Mouse (Mus musculus): ENCODE measurements at regions not wholly inside any gene's neighbourhood (a gene's known extent, or its start where the extent isn't known, plus 50 kb on each side); places are given as distances from the start of the nearest gene placed in this dataset.

DNA sequence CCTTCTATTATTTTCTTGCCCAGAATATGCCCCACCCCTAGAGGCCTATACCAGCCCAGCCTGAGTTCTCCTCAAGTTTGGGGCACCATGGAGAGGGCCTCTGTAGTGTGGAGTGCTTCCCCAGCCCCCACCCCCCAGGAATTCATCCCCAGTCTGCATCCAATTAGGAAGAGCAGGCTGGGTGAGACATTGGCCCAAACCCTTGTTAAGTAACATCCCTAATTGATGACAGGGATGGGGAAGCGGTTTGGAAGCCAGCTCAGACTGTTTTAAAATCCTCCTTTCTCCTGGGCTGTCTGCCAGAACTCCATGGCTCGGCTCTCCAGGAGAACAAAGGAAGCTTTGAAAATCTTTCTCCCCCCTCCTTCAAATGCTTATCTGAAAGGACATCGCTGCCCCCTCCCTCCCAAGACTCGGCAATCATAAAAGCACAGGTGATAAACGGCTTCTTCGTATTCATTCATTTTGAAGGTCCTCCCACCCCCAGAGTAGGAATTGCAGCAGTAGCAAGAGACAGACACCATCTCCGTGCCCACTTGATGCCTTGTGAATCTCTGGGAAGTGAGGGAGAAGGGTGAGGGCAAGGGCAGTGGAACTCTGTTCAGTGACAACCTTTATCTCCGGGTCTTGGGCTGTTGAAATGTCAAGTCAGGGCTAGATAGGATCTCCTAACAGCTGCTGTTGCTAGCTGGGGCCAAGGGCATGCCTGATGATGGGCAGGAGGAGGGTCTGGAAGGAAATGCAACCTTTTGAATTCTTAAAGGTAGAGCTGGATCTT is 280.3 kb upstream of the 4931429L15Rik start:
- H3K4me3 ChIP-seq (replicated peaks) = no peak overlapping the region
- H3K36me3 ChIP-seq (replicated peaks) = no peaks in the 10 kb centered on the region
- peaks cover 32% of the 10 kb centered on the region for H3K4me1 ChIP-seq
- ATAC-seq (ENCODE audit: low FRiP score) = peak; percentile 82; the same call in 1 of the 2 replicates
- H3K27ac ChIP-seq = peak overlapping the region; percentile 69
- no peaks in the 10 kb centered on the region for H3K9me3 ChIP-seq
- H3K9ac ChIP-seq = no peak overlapping the region
- no peaks in the 10 kb centered on the region for H3K27me3 ChIP-seq
- WGBS = 31% methylated on average over 8 of the region's 8 CpGs
- H3K4me2 ChIP-seq = no peak overlapping the region

DNA sequence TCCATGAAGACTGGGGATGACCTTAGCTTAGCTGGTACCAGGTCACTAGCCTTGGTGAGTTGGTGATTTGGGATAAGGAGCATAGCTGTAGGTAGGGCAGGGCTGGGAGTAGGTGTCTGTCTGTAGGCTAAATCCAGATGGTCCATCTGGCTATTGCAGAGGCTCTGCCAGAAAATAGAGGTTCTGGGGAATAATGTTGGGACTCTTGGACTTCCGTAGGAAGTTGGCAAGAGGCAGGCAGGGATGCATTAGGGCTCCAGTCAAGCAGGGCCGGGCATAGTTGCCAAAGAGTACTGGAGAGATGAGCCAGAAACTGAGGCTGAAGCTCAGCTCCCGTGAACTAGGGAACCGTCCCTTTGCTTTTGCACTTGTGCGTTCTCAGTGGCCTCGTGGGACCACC is 278.7 kb upstream of the 4931429L15Rik start:
- no peak for ATAC-seq (ENCODE audit: low FRiP score)
- 92% methylated on average over 6 of the region's 6 CpGs for WGBS
- Histone ChIP-seq H3K9me3 (no peaks in the 10 kb centered on the region), H3K36me3 (replicated peaks) (no peaks in the 10 kb centered on the region), H3K4me3 (replicated peaks) (no peak overlapping the region), H3K4me2 (no peak overlapping the region), H3K27ac (no peak overlapping the region), H3K27me3 (no peaks in the 10 kb centered on the region), H3K4me1 (peaks cover 31% of the 10 kb centered on the region), H3K9ac (no peak overlapping the region)

GRCm38 (mm10) chr9:46593444-46593843 is 273.7 kb upstream of the 4931429L15Rik start:
- H3K27ac ChIP-seq = no peak overlapping the region
- WGBS = 82% methylated on average over 6 of the region's 6 CpGs
- no peaks in the 10 kb centered on the region for H3K36me3 ChIP-seq (replicated peaks)
- H3K9me3 ChIP-seq = no peaks in the 10 kb centered on the region
- no peak overlapping the region for H3K4me3 ChIP-seq (replicated peaks)
- no peak overlapping the region for H3K9ac ChIP-seq
- ATAC-seq (ENCODE audit: low FRiP score) = no peak
- H3K27me3 ChIP-seq = no peaks in the 10 kb centered on the region
- H3K4me1 ChIP-seq = no peaks in the 10 kb centered on the region
- H3K4me2 ChIP-seq = no peak overlapping the region

GRCm38 (mm10) chr9:46592908-46593307 is 273.1 kb upstream of the 4931429L15Rik start:
- Histone ChIP-seq H3K27ac (no peak overlapping the region), H3K4me1 (no peaks in the 10 kb centered on the region), H3K36me3 (replicated peaks) (no peaks in the 10 kb centered on the region), H3K4me2 (no peak overlapping the region), H3K9me3 (no peaks in the 10 kb centered on the region), H3K9ac (no peak overlapping the region), H3K27me3 (no peaks in the 10 kb centered on the region), H3K4me3 (replicated peaks) (no peak overlapping the region)
- no peak for ATAC-seq (ENCODE audit: low FRiP score)
- 89% methylated on average over 7 of the region's 7 CpGs for WGBS

- Histone ChIP-seq H3K9me3 (no peaks in the 10 kb centered on the region), H3K9ac (no peak overlapping the region), H3K27me3 (no peaks in the 10 kb centered on the region), H3K4me1 (peaks cover 5% of the 10 kb centered on the region), H3K27ac (no peak overlapping the region), H3K4me3 (replicated peaks) (no peak overlapping the region), H3K4me2 (no peak overlapping the region), H3K36me3 (replicated peaks) (no peaks in the 10 kb centered on the region)
- 80% methylated on average over 8 of the region's 8 CpGs for WGBS
- no peak for ATAC-seq (ENCODE audit: low FRiP score)
Observed at GRCm38 (mm10) chr9:46586818-46587217, 267.0 kb upstream of the 4931429L15Rik start.

- Histone ChIP-seq H3K36me3 (replicated peaks) (no peaks in the 10 kb centered on the region), H3K27me3 (no peaks in the 10 kb centered on the region), H3K4me2 (no peak overlapping the region), H3K4me1 (peaks cover 5% of the 10 kb centered on the region), H3K9ac (no peak overlapping the region), H3K9me3 (no peaks in the 10 kb centered on the region), H3K27ac (no peak overlapping the region), H3K4me3 (replicated peaks) (no peak overlapping the region)
- no peak for ATAC-seq (ENCODE audit: low FRiP score)
- WGBS = 4% methylated on average over 4 of the region's 4 CpGs
Observed at GRCm38 (mm10) chr9:46581844-46582243, 262.1 kb upstream of the 4931429L15Rik start.

GRCm38 (mm10) chr9:46562301-46562700 is 242.5 kb upstream of the 4931429L15Rik start:
- Histone ChIP-seq H3K27me3 (no peaks in the 10 kb centered on the region), H3K27ac (no peak overlapping the region), H3K4me1 (no peaks in the 10 kb centered on the region), H3K4me2 (no peak overlapping the region), H3K4me3 (replicated peaks) (no peak overlapping the region), H3K9me3 (no peaks in the 10 kb centered on the region), H3K9ac (no peak overlapping the region), H3K36me3 (replicated peaks) (no peaks in the 10 kb centered on the region)
- WGBS = 92% methylated on average over 4 of the region's 4 CpGs
- ATAC-seq (ENCODE audit: low FRiP score) = no peak

DNA sequence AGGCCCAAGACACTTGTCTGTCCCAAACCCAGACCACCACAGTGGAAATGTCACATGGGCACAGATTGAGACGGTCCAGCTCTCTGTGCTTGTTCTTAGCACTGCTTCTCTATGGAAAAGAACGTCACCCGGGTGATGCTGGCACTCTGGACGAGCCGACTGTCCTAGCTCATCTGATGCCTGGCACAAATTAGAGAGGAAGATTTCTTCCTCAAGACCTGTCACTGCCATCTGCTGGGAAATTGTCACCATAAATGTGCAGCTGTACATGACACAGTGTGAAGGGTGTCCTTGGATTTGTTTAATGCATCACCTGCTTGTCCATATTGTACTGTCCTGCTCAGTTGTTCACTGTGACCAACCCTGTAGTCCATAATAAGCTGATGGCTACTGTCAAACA is 238.7 kb upstream of the 4931429L15Rik start:
- WGBS = 94% methylated on average over 5 of the region's 5 CpGs

DNA sequence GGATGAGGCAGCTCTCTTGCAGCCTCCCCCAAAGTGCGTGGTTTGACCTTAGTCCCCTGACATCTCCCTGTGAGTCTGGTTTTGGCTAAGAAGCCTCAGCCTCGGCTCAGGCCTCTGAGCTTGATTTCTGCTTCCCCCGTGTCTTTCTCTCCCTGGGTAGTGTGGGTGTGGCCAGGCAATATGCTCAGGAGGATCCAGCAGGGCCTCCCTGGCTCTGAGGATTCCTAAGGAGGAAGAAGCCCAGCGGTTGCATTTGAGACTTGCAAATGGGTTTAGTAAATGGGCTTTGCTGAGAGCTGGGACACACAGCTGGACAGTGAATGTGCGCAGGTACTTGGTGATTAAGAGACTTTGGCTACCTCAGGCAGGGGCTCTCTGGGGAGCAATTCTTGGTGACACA is 238.0 kb upstream of the 4931429L15Rik start:
- ATAC-seq (ENCODE audit: low FRiP score) = no peak
- H3K4me3 ChIP-seq (replicated peaks) = no peak overlapping the region
- H3K9me3 ChIP-seq = peaks cover 5% of the 10 kb centered on the region; the same call in 1 of the 2 replicates
- H3K27ac ChIP-seq = no peak overlapping the region
- H3K27me3 ChIP-seq = 0 out of 2 replicates have a peak, but pooled peaks cover 2% of the 10 kb centered on the region
- WGBS = 35% methylated on average over 5 of the region's 5 CpGs
- H3K36me3 ChIP-seq (replicated peaks) = no peaks in the 10 kb centered on the region
- H3K4me2 ChIP-seq = no peak overlapping the region
- peaks cover 13% of the 10 kb centered on the region for H3K4me1 ChIP-seq
- no peak overlapping the region for H3K9ac ChIP-seq

More for the DNA sequence above, 238.7 kb upstream of the 4931429L15Rik start:
- Histone ChIP-seq H3K4me1 (peaks cover 13% of the 10 kb centered on the region), H3K9me3 (peaks cover 5% of the 10 kb centered on the region; the same call in 1 of the 2 replicates), H3K4me3 (replicated peaks) (no peak overlapping the region), H3K36me3 (replicated peaks) (no peaks in the 10 kb centered on the region), H3K9ac (no peak overlapping the region), H3K4me2 (no peak overlapping the region), H3K27ac (no peak overlapping the region), H3K27me3 (0 out of 2 replicates have a peak, but pooled peaks cover 1% of the 10 kb centered on the region)
- ATAC-seq (ENCODE audit: low FRiP score) = no peak

- Histone ChIP-seq H3K4me1 (peaks cover 17% of the 10 kb centered on the region), H3K27me3 (0 out of 2 replicates have a peak, but pooled peaks cover 5% of the 10 kb centered on the region), H3K9me3 (peaks cover 5% of the 10 kb centered on the region; the same call in 1 of the 2 replicates), H3K4me3 (replicated peaks) (no peak overlapping the region), H3K9ac (no peak overlapping the region), H3K4me2 (no peak overlapping the region), H3K36me3 (replicated peaks) (no peaks in the 10 kb centered on the region), H3K27ac (peak overlapping the region; percentile 62; the same call in 1 of the 2 replicates)
- WGBS = 19% methylated on average over 6 of the region's 6 CpGs
- ATAC-seq (ENCODE audit: low FRiP score) = no peak
Observed at GRCm38 (mm10) chr9:46555156-46555555, 235.4 kb upstream of the 4931429L15Rik start.

DNA sequence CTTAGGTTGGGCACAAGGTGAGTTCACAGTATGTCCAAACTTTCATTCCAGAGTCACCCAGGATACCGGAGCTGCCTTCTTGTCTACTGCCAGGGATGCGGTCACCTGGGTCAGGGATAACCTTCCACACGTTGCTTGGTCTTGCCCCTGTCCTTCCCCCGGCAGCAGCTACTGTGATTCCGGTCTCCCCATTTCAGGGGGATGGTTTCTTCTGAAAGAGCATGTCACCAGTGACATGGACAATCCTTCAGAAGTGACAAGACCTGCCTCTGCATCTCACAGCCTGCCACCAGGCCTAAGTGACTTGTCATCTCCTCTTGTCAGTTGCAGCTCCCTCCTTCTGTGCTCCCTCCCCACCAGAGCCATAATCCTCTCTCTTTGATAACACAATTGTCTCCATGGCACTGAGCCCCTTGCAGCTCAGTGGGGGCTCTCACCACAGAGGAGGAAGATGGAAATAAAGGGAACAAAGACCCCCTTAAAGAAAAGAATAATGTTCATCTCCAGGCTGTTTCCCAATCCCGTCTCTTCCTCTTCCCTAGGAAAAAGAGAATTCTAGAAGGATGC is 234.9 kb upstream of the 4931429L15Rik start:
- WGBS = 31% methylated on average over 6 of the region's 6 CpGs

GRCm38 (mm10) chr9:46549416-46549815 is 229.6 kb upstream of the 4931429L15Rik start:
- 81% methylated on average over 4 of the region's 4 CpGs for WGBS
- no peak for ATAC-seq (ENCODE audit: low FRiP score)
- Histone ChIP-seq H3K9ac (no peak overlapping the region), H3K9me3 (no peaks in the 10 kb centered on the region), H3K27me3 (0 out of 2 replicates have a peak, but pooled peaks cover 5% of the 10 kb centered on the region), H3K27ac (no peak overlapping the region), H3K4me1 (peaks cover 6% of the 10 kb centered on the region), H3K4me3 (replicated peaks) (no peak overlapping the region), H3K36me3 (replicated peaks) (no peaks in the 10 kb centered on the region), H3K4me2 (no peak overlapping the region)

More for the DNA sequence above, 234.9 kb upstream of the 4931429L15Rik start:
- H3K4me3 ChIP-seq (replicated peaks) = no peak overlapping the region
- no peaks in the 10 kb centered on the region for H3K36me3 ChIP-seq (replicated peaks)
- 0 out of 2 replicates have a peak, but pooled peaks cover 5% of the 10 kb centered on the region for H3K27me3 ChIP-seq
- H3K27ac ChIP-seq = peak overlapping the region; percentile 62; the same call in 1 of the 2 replicates
- no peak overlapping the region for H3K4me2 ChIP-seq
- H3K4me1 ChIP-seq = peaks cover 17% of the 10 kb centered on the region
- peaks cover 5% of the 10 kb centered on the region; the same call in 1 of the 2 replicates for H3K9me3 ChIP-seq
- ATAC-seq (ENCODE audit: low FRiP score) = no peak
- no peak overlapping the region for H3K9ac ChIP-seq

Data from forebrain, embryonic 12.5 days (tissue).